Mouse (Mus musculus): ENCODE data around the gene Ccdc40.

GRCm38 (mm10) chr11:119249011-119249410 is 20.6 kb downstream of the Ccdc40 start:
- no peak for TF ChIP-seq CTCF (IDR thresholded peaks at IDR 0.05; ENCODE audit: borderline replicate concordance, insufficient read depth, low read length)
- no peak for TF ChIP-seq POLR2A (IDR thresholded peaks at IDR 0.05; ENCODE audit: low read depth, low read length)
